Mouse (Mus musculus) lung, adult 2 months (tissue): Measurements from ENCODE around the gene Ifitm1.
"Not testable (repeated sequence)": the region's sequence is repeated elsewhere in the genome, so short reads cannot be mapped to it uniquely, and the experiment has no call there.

Experiments used
- CTCF ChIP-seq: fragments of 200-500 bp; IDR thresholded peaks from 2 replicates; pipeline ENCODE4 v1.5.1; 2011; ENCODE audit warnings: mild to moderate bottlenecking, low read length, control low read depth; ENCODE audit not compliant: insufficient read depth
- POLR2A ChIP-seq: fragments of 200-500 bp; IDR thresholded peaks from 2 replicates; pipeline ENCODE4 v1.6.1; 2011; ENCODE audit warnings: low read depth, mild to moderate bottlenecking, control low read depth, low read length, borderline replicate concordance; ENCODE audit errors: extremely low read depth

GRCm38 (mm10) chr7:140976720-140977119, 9.7 kb downstream of the Ifitm1 start:
- TF ChIP-seq POLR2A, CTCF: not testable (repeated sequence)
